Mouse (Mus musculus): ENCODE measurements around the gene Tgfbr3.

GRCm38 (mm10) chr5:107064922-107065321 lies 224.5 kb downstream of the Tgfbr3 start:
- TF ChIP-seq EP300 (IDR thresholded peaks at IDR 0.05) (no peak), CTCF (IDR thresholded peaks at IDR 0.05) (no peak)
